Mouse (Mus musculus): Measurements from ENCODE around the gene Gnaq. TPM values are rescaled to one million over a fixed set of nuclear protein-coding genes. Genes with fewer than 3 reads are reported as not detected.

Gnaq gene
- polyA plus RNA-seq, 1 experiment from 2014 or later = 18.1 TPM

GRCm38 (mm10) chr19:16291088-16291487 lies 158.5 kb downstream of the Gnaq start:
- no peaks in the 10 kb centered on the region for H3K4me1 ChIP-seq (replicated peaks; ENCODE audit: control insufficient read depth, insufficient read depth)
- no peak for DNase-seq (ENCODE audit: low spot score)
- H3K9ac ChIP-seq (ENCODE audit: low read length) = no peak overlapping the region
- no peak for TF ChIP-seq CTCF (IDR thresholded peaks at IDR 0.05; ENCODE audit: low read depth)
- TF ChIP-seq EP300 (optimal IDR thresholded peaks at IDR 0.05) = no peak
- no peaks in the 10 kb centered on the region for H3K36me3 ChIP-seq (ENCODE audit: control insufficient read depth, insufficient read depth, low read length)
- no peak for ATAC-seq (ENCODE audit: low FRiP score, low TSS enrichment)
- H3K27me3 ChIP-seq (ENCODE audit: control insufficient read depth, insufficient read depth, low read length) = no peaks in the 10 kb centered on the region
- no peak overlapping the region for H3K4me2 ChIP-seq (replicated peaks; ENCODE audit: low read depth)
- no peak overlapping the region for H3K27ac ChIP-seq (replicated peaks)
- WGBS = 87% methylated on average over 3 of the region's 3 CpGs
- no peak overlapping the region for H3K4me3 ChIP-seq (ENCODE audit: low read depth, low read length)
- no peaks in the 10 kb centered on the region for H3K9me3 ChIP-seq (ENCODE audit: control insufficient read depth, low read length)

DNA sequence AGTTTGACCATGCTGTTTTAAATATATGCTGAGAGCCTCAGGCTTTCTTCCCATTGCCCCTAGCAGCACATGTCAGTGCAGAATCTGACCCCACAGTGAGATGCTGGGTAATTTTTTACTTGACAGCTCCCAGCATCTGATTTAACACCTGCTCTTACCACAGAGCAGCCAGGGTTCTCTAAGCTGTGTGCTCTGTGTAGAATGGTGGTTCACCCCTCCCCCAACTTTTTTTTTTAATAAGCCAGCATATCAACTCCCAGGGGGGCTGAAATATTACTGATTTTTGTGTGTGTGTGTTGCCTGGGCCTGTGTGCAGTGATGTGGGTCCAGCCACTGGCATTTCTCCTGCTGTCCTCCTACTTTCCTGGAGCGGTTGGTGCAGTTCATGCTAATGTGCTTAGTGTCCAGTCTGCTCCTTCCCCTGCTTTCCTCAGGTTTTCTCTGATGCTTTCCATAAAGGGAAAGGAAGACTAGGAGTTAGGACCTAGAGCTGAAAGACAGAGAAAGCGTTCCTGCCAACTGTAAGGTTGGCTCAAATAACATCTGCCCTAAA lies 159.5 kb downstream of the Gnaq start:
- Histone ChIP-seq H3K4me2 (replicated peaks; ENCODE audit: low read depth) (no peak overlapping the region), H3K36me3 (ENCODE audit: control insufficient read depth, insufficient read depth, low read length) (no peaks in the 10 kb centered on the region), H3K27ac (replicated peaks) (no peak overlapping the region), H3K9me3 (ENCODE audit: control insufficient read depth, low read length) (no peaks in the 10 kb centered on the region), H3K27me3 (ENCODE audit: control insufficient read depth, insufficient read depth, low read length) (no peaks in the 10 kb centered on the region), H3K9ac (ENCODE audit: low read length) (no peak overlapping the region), H3K4me3 (ENCODE audit: low read depth, low read length) (no peak overlapping the region), H3K4me1 (replicated peaks; ENCODE audit: control insufficient read depth, insufficient read depth) (no peaks in the 10 kb centered on the region)
- DNase-seq (ENCODE audit: low spot score) = no peak
- ATAC-seq (ENCODE audit: low FRiP score, low TSS enrichment) = no peak
- WGBS = 66% methylated on average over 2 of the region's 2 CpGs
- TF ChIP-seq CTCF (IDR thresholded peaks at IDR 0.05; ENCODE audit: low read depth) (no peak), EP300 (optimal IDR thresholded peaks at IDR 0.05) (no peak)

- no peak overlapping the region for H3K4me2 ChIP-seq (replicated peaks; ENCODE audit: low read depth)
- H3K36me3 ChIP-seq (ENCODE audit: control insufficient read depth, insufficient read depth, low read length) = no peaks in the 10 kb centered on the region
- DNase-seq (ENCODE audit: low spot score) (no peak), ATAC-seq (ENCODE audit: low FRiP score, low TSS enrichment) (no peak)
- H3K4me3 ChIP-seq (ENCODE audit: low read depth, low read length) = no peak overlapping the region
- 96% methylated on average over 1 of the region's 1 CpGs for WGBS
- no peak overlapping the region for H3K9ac ChIP-seq (ENCODE audit: low read length)
- no peaks in the 10 kb centered on the region for H3K9me3 ChIP-seq (ENCODE audit: control insufficient read depth, low read length)
- H3K4me1 ChIP-seq (replicated peaks; ENCODE audit: control insufficient read depth, insufficient read depth) = no peaks in the 10 kb centered on the region
- H3K27ac ChIP-seq (replicated peaks) = no peak overlapping the region
- no peak for TF ChIP-seq CTCF (IDR thresholded peaks at IDR 0.05; ENCODE audit: low read depth)
- no peak for TF ChIP-seq EP300 (optimal IDR thresholded peaks at IDR 0.05)
- H3K27me3 ChIP-seq (ENCODE audit: control insufficient read depth, insufficient read depth, low read length) = no peaks in the 10 kb centered on the region
These were observed 160.3 kb downstream of the Gnaq start for GRCm38 (mm10) chr19:16292978-16293377.

DNA sequence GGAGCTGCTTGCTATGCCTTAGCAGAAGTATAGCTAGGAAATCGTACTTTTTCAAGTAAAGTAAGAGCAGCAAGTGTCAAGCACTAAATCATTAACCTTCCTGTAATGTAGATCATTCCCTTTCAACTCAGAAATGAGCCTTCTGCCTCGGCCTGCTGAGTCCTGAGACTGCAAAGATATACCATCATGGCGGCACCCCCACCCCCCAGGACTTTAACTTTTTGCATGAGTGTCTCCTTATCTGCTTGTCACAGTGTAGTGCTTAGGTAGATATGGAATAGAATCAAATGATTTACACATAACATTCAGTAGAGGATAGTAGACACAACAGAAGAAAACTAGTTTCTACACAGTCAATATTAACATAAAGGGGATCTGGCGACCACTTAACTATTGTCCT lies 167.8 kb downstream of the Gnaq start:
- H3K36me3 ChIP-seq (ENCODE audit: control insufficient read depth, insufficient read depth, low read length) = no peaks in the 10 kb centered on the region
- TF ChIP-seq CTCF (IDR thresholded peaks at IDR 0.05; ENCODE audit: low read depth) = no peak
- no peak for TF ChIP-seq EP300 (optimal IDR thresholded peaks at IDR 0.05)
- WGBS = 76% methylated on average over 4 of the region's 4 CpGs

DNA sequence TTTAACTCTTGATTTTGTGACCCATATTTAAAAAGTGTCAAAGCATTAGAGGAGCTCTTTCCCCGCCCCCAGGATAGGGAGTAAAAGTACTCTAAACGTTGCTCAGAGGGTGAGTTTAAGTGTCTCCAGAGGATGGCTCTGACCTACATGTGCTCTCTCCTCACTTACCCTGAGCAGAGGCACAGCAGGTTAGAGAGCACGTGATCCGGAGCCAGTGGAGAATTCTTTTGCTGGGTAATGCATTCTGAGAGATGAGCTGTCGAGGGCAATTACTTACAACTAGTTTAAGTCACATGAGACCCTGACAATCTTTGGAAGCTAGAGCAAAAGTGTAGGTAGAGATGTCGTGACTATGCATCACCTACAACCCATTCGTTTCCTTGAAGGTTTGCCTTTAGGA lies 168.7 kb downstream of the Gnaq start:
- H3K27ac ChIP-seq (replicated peaks) = no peak overlapping the region
- no peaks in the 10 kb centered on the region for H3K27me3 ChIP-seq (ENCODE audit: control insufficient read depth, insufficient read depth, low read length)
- ATAC-seq (ENCODE audit: low FRiP score, low TSS enrichment) = no peak

More for the DNA sequence above, 167.8 kb downstream of the Gnaq start:
- Histone ChIP-seq H3K4me1 (replicated peaks; ENCODE audit: control insufficient read depth, insufficient read depth) (no peaks in the 10 kb centered on the region), H3K4me2 (replicated peaks; ENCODE audit: low read depth) (no peak overlapping the region), H3K27ac (replicated peaks) (no peak overlapping the region), H3K4me3 (ENCODE audit: low read depth, low read length) (no peak overlapping the region), H3K27me3 (ENCODE audit: control insufficient read depth, insufficient read depth, low read length) (no peaks in the 10 kb centered on the region), H3K9me3 (ENCODE audit: control insufficient read depth, low read length) (no peaks in the 10 kb centered on the region), H3K9ac (ENCODE audit: low read length) (no peak overlapping the region)
- DNase-seq (ENCODE audit: low spot score) (no peak), ATAC-seq (ENCODE audit: low FRiP score, low TSS enrichment) (no peak)

DNA sequence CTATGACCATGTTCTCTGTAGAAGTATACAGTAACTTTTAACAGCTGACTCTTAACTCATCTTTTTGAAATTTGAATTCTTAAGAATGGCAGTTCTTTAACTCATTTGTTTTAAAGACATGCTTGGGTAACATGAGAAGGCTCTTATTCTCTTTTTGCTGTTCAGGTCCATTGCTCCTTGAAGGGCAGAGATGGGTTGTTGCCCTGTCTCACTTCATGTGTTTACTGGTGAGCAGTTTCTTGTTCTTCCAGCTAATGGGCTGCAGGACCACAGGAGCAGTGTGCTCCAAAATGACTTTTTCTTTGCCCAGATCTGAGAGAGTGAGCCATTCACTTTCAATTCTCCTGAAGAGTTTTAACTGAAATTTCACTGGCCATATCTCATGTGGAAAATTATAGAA lies 176.4 kb downstream of the Gnaq start:
- no peaks in the 10 kb centered on the region for H3K27me3 ChIP-seq (ENCODE audit: control insufficient read depth, insufficient read depth, low read length)
- no peak overlapping the region for H3K4me3 ChIP-seq (ENCODE audit: low read depth, low read length)
- no peak overlapping the region for H3K4me2 ChIP-seq (replicated peaks; ENCODE audit: low read depth)
- H3K4me1 ChIP-seq (replicated peaks; ENCODE audit: control insufficient read depth, insufficient read depth) = no peaks in the 10 kb centered on the region
- no peaks in the 10 kb centered on the region for H3K9me3 ChIP-seq (ENCODE audit: control insufficient read depth, low read length)
- H3K9ac ChIP-seq (ENCODE audit: low read length) = no peak overlapping the region
- ATAC-seq (ENCODE audit: low FRiP score, low TSS enrichment) (no peak), DNase-seq (ENCODE audit: low spot score) (no peak)
- H3K36me3 ChIP-seq (ENCODE audit: control insufficient read depth, insufficient read depth, low read length) = no peaks in the 10 kb centered on the region
- TF ChIP-seq EP300 (optimal IDR thresholded peaks at IDR 0.05) = no peak
- TF ChIP-seq CTCF (IDR thresholded peaks at IDR 0.05; ENCODE audit: low read depth) = no peak
- H3K27ac ChIP-seq (replicated peaks) = no peak overlapping the region

More for the DNA sequence above, 168.7 kb downstream of the Gnaq start:
- no peak overlapping the region for H3K4me3 ChIP-seq (ENCODE audit: low read depth, low read length)
- H3K36me3 ChIP-seq (ENCODE audit: control insufficient read depth, insufficient read depth, low read length) = no peaks in the 10 kb centered on the region
- H3K4me2 ChIP-seq (replicated peaks; ENCODE audit: low read depth) = no peak overlapping the region
- WGBS = 74% methylated on average over 7 of the region's 7 CpGs
- no peak overlapping the region for H3K9ac ChIP-seq (ENCODE audit: low read length)
- no peak for DNase-seq (ENCODE audit: low spot score)
- no peaks in the 10 kb centered on the region for H3K9me3 ChIP-seq (ENCODE audit: control insufficient read depth, low read length)
- no peak for TF ChIP-seq CTCF (IDR thresholded peaks at IDR 0.05; ENCODE audit: low read depth)
- no peaks in the 10 kb centered on the region for H3K4me1 ChIP-seq (replicated peaks; ENCODE audit: control insufficient read depth, insufficient read depth)
